Mouse (Mus musculus) lung, postnatal 0 days (tissue): ENCODE data around the gene Med13l.
A peak's percentile ranks its signal among the peaks of the same experiment; 100 is the strongest.

Experiments
- CTCF ChIP-seq: IDR thresholded peaks from 2 replicates; pipeline ENCODE4 v1.5.1; 2016; ENCODE audit warnings: antibody characterized with exemption, mild to moderate bottlenecking
- EP300 ChIP-seq: IDR thresholded peaks from 2 replicates; pipeline ENCODE4 v1.6.1; 2016; ENCODE audit warnings: antibody characterized with exemption, mild to moderate bottlenecking, control low read depth

DNA sequence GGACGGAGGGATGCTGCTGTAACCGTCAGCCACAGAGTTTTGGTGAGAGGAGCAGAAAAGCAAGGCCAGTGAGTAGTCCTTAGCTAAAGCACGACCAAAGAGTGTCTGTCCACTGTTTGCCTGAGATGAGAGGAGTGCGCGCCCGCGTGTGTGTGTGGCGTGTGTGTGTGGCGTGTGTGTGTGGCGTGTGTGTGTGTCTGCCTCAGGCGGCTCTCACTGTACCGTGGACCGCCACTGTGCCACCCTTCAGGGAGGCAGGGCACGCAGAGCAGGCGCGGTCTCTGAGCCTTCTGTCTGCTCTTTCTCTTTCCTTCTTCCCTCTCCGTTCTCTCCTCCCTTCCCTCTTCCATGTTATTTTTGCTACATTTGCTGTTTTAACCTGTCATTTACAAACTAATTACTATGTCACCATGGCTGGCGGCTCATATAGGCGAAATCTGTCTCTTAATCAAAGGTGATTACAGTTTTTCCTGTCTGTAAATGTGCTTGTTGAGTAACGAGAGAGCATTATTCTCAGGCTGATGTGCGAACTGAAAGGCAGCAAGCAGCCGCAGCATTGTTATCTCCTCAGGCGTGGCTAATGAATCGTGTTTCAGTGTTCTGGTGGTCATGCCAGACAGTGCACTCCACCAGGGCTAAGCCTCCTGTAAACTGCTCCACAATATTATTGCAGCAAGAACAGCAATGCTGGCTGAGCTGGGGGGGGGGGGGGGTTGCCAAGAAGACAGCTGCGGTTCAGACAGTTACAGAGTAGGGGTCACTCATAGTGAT lies 106.1 kb downstream of the Med13l start:
- TF ChIP-seq CTCF (0 out of 2 replicates have a peak, but pooled peaks have one; percentile 6), EP300 (no peak)
